In the genomic region with DNA sequence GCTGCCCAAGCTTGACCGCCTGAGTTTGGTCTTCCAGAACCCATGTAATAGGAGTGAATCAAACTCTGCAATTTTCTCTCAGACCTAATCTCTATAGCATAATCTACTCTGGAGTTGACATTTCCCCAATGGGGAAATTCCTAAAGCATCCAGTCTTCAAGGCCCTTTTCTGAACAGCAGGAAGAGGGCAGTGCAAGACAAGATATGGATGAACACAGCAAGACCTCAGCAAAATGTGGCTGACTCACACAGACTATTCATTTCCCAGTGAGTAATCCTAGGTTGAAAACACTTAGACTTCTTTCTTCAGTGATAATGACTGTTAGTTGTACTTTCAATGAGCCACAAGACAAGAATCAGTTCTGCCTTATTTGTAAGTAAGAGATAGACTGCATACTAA, we compare ENCODE assay signal across 9 mouse cellular contexts. TPM values are rescaled to one million over a fixed set of nuclear protein-coding genes. Genes with fewer than 3 reads are reported as not detected.
A peak's percentile ranks its signal among the peaks of the same experiment; 100 is the strongest.
DNase-seq lines count a peak whose midpoint lies in the region; ATAC-seq and TF ChIP-seq lines count a peak whose summit lies in the region.
"Had no signal": no experiment of that assay in that cellular context is flagged by ENCODE, and none has a peak within 500 bp of the region (broad histone marks: within the 10 kb centered on the region; RNA-seq: fewer than 3 reads in every experiment).

No protein-coding gene starts in this region.

- peak; percentile 53 for TF ChIP-seq CTCF in kidney, adult 2 months (conservative IDR thresholded peaks at IDR 0.05; ENCODE audit: insufficient read depth, insufficient read length, low read depth, low read length)
- TF ChIP-seq CTCF in brain, embryonic 14.5 days (IDR thresholded peaks at IDR 0.05; ENCODE audit: borderline replicate concordance, extremely low read depth, insufficient read depth, insufficient read length), result peak; percentile 45; the same call in 1 of the 2 replicates

- TF ChIP-seq POLR2A in kidney, adult 2 months (IDR thresholded peaks at IDR 0.05; ENCODE audit: low read depth, low read length), result no peak
- no peak for TF ChIP-seq POLR2A in brain, embryonic 14.5 days (IDR thresholded peaks at IDR 0.05; ENCODE audit: borderline replicate concordance, extremely low read depth, insufficient read depth, insufficient read length, poor library complexity, severe bottlenecking)

- H3K4me1 ChIP-seq in kidney, adult 2 months (ENCODE audit: control insufficient read depth, insufficient read depth, low read length), result no peaks in the 10 kb centered on the region
- no peaks in the 10 kb centered on the region for H3K4me1 ChIP-seq in kidney, embryonic 14.5 days (ENCODE audit: control insufficient read depth, insufficient read depth, low read length)
- H3K4me1 ChIP-seq: embryonic facial prominence, embryonic 12.5 days had no signal

- no peak overlapping the region for H3K4me3 ChIP-seq in kidney, adult 2 months (ENCODE audit: insufficient read depth, low read depth, low read length)
- H3K4me3 ChIP-seq in kidney, embryonic 14.5 days (ENCODE audit: low read length), result no peak overlapping the region
- H3K4me3 ChIP-seq: embryonic facial prominence, embryonic 12.5 days had no signal

- peak; percentile 65 for DNase-seq in kidney, adult 2 months
- DNase-seq in ES-CJ7 (ENCODE audit: low read depth, low spot score), result peak; percentile 81
- peak; percentile 71 for DNase-seq in brain, embryonic 14.5 days (ENCODE audit: low read depth)
- peak; percentile 60 to 69 for DNase-seq in heart, postnatal 10 days
- DNase-seq in left cerebral cortex, postnatal 14 days (ENCODE audit: low spot score in 2 of 2), result peak; percentile 68 to 74
- peak; percentile 52 for DNase-seq in splenic B cell, adult 2 months (ENCODE audit: low read depth, low spot score)

- no peak overlapping the region for H3K9ac ChIP-seq in kidney, embryonic 14.5 days (ENCODE audit: low read depth, low read length)
- H3K9ac ChIP-seq: embryonic facial prominence, embryonic 12.5 days had no signal

- no peaks in the 10 kb centered on the region for H3K36me3 ChIP-seq in kidney, adult 2 months (ENCODE audit: control insufficient read depth, insufficient read depth, low read length)
- H3K36me3 ChIP-seq in kidney, embryonic 14.5 days (ENCODE audit: control insufficient read depth, insufficient read depth, low read length), result no peaks in the 10 kb centered on the region
- no peaks in the 10 kb centered on the region for H3K36me3 ChIP-seq in splenic B cell, adult 2 months (ENCODE audit: control insufficient read depth, insufficient read depth, low read length, poor library complexity, severe bottlenecking)
- H3K36me3 ChIP-seq: embryonic facial prominence, embryonic 12.5 days had no signal

- no peaks in the 10 kb centered on the region for H3K27me3 ChIP-seq in kidney, adult 2 months (replicated peaks; ENCODE audit: control insufficient read depth, insufficient read depth, low read length)
- H3K27me3 ChIP-seq in kidney, embryonic 14.5 days (ENCODE audit: control insufficient read depth, insufficient read depth, low read length), result no peaks in the 10 kb centered on the region
- no peaks in the 10 kb centered on the region for H3K27me3 ChIP-seq in splenic B cell, adult 2 months (ENCODE audit: control insufficient read depth, insufficient read depth, low read length, poor library complexity, severe bottlenecking)
- H3K27me3 ChIP-seq: embryonic facial prominence, embryonic 12.5 days had no signal

- no peak overlapping the region for H3K27ac ChIP-seq in kidney, adult 2 months (ENCODE audit: insufficient read depth, low read depth, low read length)
- H3K27ac ChIP-seq in kidney, embryonic 14.5 days (ENCODE audit: low read depth, low read length), result no peak overlapping the region
- H3K27ac ChIP-seq: embryonic facial prominence, embryonic 12.5 days had no signal

- H3K9me3 ChIP-seq in kidney, embryonic 14.5 days (ENCODE audit: control insufficient read depth, low read length), result no peaks in the 10 kb centered on the region
- H3K9me3 ChIP-seq: embryonic facial prominence, embryonic 12.5 days had no signal

- WGBS in kidney, adult 2 months, result 81% methylated on average over 1 of the region's 1 CpGs
- 93% methylated on average over 1 of the region's 1 CpGs for WGBS in kidney, embryonic 14.5 days

- ATAC-seq in kidney, embryonic 14.5 days (ENCODE audit: low FRiP score, low TSS enrichment), result no peak
- ATAC-seq in inflammation-experienced regulatory T-cells, adult 6 months, result no peak

- no peak overlapping the region for H3K4me2 ChIP-seq in kidney, embryonic 14.5 days (replicated peaks; ENCODE audit: low read depth, low read length)
- H3K4me2 ChIP-seq: embryonic facial prominence, embryonic 12.5 days had no signal

- intact Hi-C loops in heart, postnatal 10 days (cut with DNase I), result loop anchor here (1.0 kb wide), 1 partner anchor 123 kb away; no protein-coding TSS in a partner anchor
- intact Hi-C loops in left cerebral cortex, postnatal 14 days (cut with DNase I), result loop anchor here (2.0 kb wide), 1 partner anchor 123 kb away; no protein-coding TSS in a partner anchor

RNA-seq across cellular contexts. Expression of gene Acyp2, which starts 26.7 kb away (rescaled TPM):
- polyA plus RNA-seq in kidney, adult 2 months (2012; rRNA removed), result 20.8 and 29.1 TPM in 2 replicates
- 22.2 and 34.9 TPM in 2 replicates for polyA plus RNA-seq in kidney, embryonic 14.5 days (2014; fragmentation: Nextera tagmentation; extraction: Ambion mirVana)
- 6.0 and 8.1 TPM in 2 replicates for polyA plus RNA-seq in brain, embryonic 14.5 days (2012; rRNA removed)
- 10 to 100 TPM; 49.8 to 55.1 TPM for total RNA-seq in heart, postnatal 10 days (2021)
- 10 to 100 TPM; 31.0 to 34.6 TPM for total RNA-seq in left cerebral cortex, postnatal 14 days (2021)
- 1 to 10 TPM; 1.3 to 4.0 (median 1.5) TPM for polyA plus RNA-seq in inflammation-experienced regulatory T-cells, adult 6 months (2017; shearing (Covaris generic))
